Mouse (Mus musculus) frontal cortex, postnatal 10 days (tissue): Measurements from ENCODE around the gene Sept4.

ENCODE experiments used
- DNase-seq, 2 experiments: peaks; one replicate each; pipeline ENCODE4 v3.0.0; 2022; ENCODE audit warnings: low spot score in 2 of 2, mixed read lengths in 1 of 2

Gene Sept4

DNA sequence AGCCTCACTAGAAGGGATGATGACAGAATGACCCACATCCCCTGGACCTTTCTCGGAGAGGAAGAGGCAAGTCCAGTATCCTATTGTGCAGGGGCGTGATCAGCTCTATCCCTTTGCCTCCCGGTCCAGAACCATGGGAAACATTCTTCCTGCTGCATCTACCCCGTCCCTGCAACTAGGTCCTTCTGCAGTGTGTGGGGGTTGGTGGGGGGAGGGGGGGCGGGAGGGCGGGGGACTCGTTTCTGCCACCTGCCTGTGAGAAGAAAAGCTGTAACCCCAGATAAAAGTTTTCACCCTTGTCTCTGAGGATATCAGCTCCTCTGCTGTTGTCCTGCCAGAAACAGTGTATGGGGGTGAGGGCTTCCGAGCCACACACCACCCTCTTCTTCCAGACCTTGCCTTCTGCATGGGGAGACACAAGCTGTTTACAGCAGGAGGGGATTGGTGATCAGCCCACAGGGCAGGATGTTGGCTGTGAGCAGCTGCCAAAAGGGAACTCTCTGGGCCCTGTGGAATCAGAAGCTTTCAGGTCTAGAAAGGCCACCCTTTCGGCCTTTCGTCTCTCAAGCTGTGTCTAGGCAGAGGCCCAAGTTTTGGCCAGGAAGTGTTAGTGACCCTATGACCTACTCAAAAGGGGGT lies 10.4 kb downstream of the Sept4 start:
- no peak for DNase-seq

DNA sequence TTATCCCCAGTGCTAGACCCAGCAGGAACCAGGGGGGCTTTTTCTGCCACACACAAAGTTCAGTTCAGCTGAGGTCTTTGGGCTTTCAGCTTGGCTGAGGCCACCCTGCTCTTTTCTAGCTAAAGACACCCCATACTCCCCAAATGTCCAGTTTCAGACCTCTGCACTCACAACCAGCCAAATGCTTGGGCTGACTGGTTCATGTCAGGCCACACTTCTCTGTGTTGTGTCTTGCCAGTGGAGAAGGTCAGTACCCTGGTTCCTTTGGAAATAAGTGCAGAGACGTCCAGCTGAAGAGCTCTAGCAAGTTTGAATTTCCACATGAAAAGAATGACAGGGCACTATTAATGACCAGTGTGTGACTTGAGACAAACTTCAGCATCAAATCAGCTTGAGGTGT lies 11.0 kb downstream of the Sept4 start:
- DNase-seq, result no peak

GRCm38 (mm10) chr11:87580543-87581085 lies 11.9 kb downstream of the Sept4 start:
- DNase-seq, result no peak

DNA sequence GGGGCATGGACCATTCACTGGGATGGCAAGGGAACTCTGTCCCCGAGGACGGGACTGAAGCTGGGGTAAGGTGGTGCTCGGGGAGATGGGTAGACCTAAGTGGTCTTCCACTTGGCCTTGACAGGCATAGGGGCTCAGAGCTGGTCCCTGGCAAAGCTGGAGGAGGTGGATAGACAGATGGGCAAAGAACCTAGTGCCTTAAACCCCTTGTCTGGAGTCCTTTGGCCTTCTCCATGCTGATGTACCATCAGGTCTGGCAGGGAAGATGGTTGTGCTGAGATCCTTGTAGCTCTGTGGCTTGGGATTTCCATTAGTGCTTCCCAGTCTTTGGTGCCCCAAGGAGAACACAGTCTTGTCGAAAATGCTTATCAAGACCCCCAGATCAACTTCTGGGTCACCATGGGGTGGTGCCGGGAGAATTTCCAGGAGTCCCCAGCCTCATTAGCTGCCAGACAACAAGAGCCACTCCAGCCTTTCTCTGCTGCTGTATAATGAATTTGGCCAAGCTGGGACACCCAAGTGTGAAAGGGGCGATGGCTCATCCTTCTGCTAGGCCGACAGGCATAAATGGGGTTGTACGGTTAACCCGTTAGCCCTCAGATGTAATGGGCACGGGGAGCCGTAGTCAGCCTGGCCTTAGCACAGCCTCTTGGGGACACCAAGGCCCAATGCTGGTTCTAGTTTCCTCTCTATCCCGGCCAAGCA lies 12.6 kb downstream of the Sept4 start:
- no peak for DNase-seq

GRCm38 (mm10) chr11:87581933-87582710 lies 13.4 kb downstream of the Sept4 start:
- DNase-seq, result no peak

DNA sequence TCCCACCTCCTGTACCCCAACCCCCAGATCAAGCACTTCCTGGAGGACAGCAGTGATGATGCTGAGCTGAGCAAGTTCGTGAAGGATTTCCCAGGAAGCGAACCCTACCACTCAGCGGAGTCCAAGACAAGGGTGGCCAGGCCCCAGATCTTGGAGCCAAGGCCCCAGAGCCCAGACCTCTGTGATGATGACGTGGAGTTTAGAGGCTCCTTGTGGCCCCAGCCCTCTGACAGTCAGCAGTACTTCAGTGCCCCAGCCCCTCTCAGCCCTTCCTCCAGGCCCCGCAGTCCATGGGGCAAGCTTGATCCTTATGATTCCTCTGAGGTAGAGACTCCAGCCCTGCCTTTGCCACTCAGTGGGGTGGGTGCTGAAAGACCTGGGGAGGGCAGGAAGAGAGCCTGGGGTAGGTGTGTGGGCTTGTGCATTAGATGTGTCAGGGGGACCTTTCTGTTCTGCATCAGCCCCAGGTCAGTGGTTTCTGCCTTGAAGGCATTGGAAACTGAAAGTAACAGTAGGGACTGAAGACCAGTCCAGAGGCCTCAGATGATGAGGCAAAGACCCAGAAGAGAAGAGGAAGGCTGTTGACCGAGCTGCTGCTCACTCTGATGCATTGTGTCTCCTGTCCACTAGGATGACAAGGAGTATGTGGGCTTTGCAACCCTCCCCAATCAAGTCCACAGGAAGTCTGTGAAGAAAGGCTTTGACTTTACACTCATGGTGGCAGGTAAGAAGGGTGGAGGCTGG lies 14.8 kb downstream of the Sept4 start:
- DNase-seq, result no peak

DNA sequence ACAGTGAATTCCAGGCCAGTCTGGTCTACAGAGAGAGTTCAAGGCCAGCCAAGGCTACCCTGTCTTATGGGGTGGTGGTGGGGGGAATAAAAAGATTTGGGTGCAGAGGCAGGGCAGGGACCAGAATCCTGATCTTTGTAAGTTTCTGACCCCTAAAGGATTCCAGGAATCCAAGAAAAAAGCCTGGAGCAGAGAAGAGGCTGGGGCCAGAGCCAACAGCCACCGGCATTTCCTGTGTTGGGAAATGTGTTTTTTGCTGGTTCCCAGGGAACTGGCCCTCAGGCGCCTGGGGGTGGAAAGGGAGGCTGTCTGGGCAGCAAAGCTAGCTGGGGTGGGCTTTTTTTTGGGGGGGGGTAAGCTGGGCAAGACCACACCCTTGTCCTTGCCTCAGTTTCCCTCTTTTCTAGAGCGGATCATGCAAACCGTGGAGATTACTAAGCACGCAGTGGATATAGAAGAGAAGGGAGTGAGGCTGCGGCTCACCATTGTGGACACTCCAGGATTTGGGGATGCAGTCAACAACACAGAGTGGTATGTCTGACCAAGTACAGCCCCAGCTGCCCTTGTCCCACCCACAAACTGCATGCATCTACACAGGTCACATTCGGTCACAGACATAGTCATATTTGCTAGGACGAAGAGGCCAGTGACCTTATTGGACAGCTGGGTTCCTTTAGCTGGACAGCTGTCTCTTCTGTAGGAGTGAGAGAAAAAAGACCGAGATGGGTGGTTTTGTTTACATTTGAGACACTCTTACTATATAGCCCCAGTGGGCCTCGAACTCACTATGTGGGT lies 16.2 kb downstream of the Sept4 start:
- DNase-seq, result no peak

DNA sequence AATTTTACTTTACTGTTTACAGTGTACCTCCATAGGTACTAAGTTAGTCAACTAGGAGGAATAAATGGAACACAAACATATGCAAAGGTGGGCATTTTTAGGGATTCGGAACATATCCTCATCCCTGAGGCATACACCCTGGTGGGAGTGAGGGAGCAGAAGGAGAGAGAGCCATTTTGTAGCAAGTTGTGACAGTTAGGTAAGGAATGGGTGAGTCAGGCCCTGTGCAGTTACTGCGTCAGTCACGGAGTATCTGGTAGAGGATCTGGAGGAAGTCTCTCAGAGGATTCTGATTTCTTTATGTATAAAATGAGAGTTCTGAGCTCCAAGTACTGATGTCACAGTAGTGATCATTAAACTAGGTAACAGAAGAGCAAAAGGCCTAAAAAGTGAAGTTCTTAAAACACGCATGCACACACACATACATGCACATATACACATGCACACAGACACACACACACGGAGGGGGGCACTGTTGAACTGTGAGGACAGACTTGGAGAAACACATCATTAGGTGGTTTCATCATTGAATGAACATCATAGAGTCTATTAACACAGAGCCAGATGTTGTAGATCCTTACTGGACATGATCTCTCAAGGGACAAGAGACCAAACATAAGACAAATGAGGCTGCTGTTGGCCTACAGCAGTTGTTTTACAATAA lies 18.6 kb downstream of the Sept4 start:
- no peak for DNase-seq

GRCm38 (mm10) chr11:87589605-87590004 lies 20.9 kb downstream of the Sept4 start:
- no peak for DNase-seq

- peak in 1 of 2 experiments; percentile 43 for DNase-seq
Observed at GRCm38 (mm10) chr11:87590841-87591525, 22.3 kb downstream of the Sept4 start.

DNA sequence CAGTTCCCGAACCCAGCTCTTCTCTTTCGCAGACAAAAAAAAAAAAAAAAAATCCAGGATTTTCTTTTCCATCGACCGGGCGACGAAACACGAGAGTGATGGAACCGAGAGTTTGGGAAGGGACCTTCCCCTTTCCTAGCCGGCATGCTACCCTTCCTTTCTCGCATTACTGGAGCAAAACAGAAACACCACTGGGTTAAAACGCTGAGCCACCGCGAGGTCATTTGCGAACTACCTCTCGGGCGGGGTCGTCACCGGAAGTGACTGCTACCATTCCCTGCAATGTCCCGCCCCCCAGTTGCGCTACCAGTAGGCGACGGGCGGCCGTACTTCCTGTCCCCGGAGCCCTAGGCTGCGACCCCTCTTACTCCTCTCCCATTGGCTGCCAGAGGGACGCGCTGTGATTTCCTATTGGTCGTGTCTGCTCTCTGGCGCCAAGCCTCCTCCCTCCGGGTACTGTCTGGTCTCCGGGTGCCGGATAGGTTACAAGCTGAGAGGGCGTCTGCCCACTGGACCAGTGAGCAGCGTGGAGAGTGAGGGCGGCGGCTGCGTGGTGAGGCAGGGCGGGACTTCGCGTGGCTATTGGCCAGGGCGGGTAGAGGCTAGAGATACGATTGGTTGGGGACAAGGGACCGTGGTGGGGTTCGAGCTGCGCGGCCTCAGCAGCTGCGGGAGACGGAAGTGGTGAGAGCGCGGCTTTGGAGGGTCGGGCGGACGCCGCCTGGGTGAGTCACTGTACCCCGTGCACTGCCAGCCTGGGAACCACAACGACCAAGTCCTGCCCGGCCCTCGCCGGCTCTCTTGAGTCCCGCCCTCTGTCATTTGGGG lies 23.0 kb downstream of the Sept4 start, which contains the start of gene Mtmr4:
Mtmr4 (plus strand) TSS at position 637 of the 828 bp plus-strand sequence.
- DNase-seq, result peak; percentile 100

- DNase-seq, result no peak
Observed at GRCm38 (mm10) chr11:87592354-87592695, 23.6 kb downstream of the Sept4 start.

GRCm38 (mm10) chr11:87592713-87593598 lies 24.3 kb downstream of the Sept4 start:
- DNase-seq, result no peak

DNA sequence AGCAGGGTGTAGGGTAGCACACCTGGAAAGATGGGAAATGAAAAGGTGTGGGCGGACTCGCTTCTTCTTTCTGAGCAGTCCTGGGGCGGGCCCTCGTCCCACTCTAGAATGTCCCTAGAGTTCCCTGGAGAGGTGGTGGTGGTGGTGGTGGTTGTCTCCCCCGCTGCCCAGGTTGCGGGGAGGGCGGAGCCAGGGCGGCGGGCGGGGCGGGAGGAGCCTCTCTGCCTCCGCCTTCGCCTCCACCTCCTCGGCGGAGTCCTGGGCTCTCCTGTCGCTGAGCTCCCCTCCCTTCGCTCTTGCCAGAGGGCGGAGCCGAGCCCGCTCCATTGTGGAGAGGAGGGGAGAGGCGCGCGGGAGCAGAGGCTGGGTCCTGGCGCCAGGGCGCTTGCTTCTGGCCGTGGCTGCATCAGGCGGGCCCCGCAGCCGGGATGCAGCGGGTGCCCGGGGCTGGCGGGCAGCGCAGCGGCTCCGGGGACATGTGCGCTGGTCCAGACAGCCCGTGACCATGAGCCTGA lies 26.7 kb downstream of the Sept4 start:
- DNase-seq, result peak; percentile 75 to 81

GRCm38 (mm10) chr11:87595976-87596375 lies 27.3 kb downstream of the Sept4 start:
- DNase-seq, result no peak

DNA sequence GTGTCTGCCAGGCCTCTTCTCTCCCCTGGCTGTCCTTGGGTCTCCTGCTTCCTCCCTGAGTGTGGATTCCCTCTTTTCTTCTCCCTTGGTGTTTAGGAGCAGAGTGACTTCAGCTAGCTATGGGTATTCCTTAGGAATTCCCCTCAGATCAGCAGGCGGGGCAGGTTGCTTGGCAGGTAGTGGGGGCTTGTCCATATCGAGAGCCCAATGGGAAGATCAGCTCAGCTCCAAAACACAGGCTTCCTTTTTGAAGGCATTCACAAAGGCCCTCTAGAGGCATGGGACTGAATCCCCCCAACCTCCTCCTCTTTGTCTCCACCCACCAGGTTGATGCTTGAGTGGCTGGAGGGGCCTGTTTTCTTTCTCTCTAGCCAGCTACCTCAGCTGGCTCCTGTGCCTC lies 27.8 kb downstream of the Sept4 start:
- no peak for DNase-seq

- DNase-seq, result no peak
Observed at GRCm38 (mm10) chr11:87597061-87597460, 28.4 kb downstream of the Sept4 start.
